Mouse (Mus musculus) kidney, embryonic 16.5 days (tissue): ENCODE measurements around the gene Dhrs9. TPM values are rescaled to one million over a fixed set of nuclear protein-coding genes. Genes with fewer than 3 reads are reported as not detected.
A peak's percentile ranks its signal among the peaks of the same experiment; 100 is the strongest.

ENCODE experiments used
- ATAC-seq: fragments of 200-750 bp; cut with Nextera tagmentation; 2 replicates; pipeline ENCODE4 v1.8.0; 2017; ENCODE audit warnings: moderate TSS enrichment; ENCODE audit not compliant: low FRiP score, low TSS enrichment
- H3K27ac ChIP-seq: fragments of 300-500 bp; sonication (generic); 2 replicates; pipeline ENCODE4 v1.5.1; 2014; ENCODE audit warnings: low read length
- H3K27me3 ChIP-seq: fragments of 300-500 bp; sonication (generic); 2 replicates; pipeline ENCODE4 v1.6.1; 2014; ENCODE audit warnings: low read length, control low read depth, mixed read lengths; ENCODE audit not compliant: insufficient read depth
- H3K36me3 ChIP-seq: fragments of 300-500 bp; sonication (generic); 2 replicates; pipeline ENCODE4 v1.6.1; 2014; ENCODE audit warnings: low read length, control low read depth, mixed read lengths; ENCODE audit not compliant: insufficient read depth
- H3K4me1 ChIP-seq: fragments of 300-500 bp; sonication (generic); 2 replicates; pipeline ENCODE4 v1.6.1; 2014; ENCODE audit warnings: low read length, control low read depth, mixed read lengths; ENCODE audit not compliant: insufficient read depth
- H3K4me2 ChIP-seq: fragments of 300-500 bp; sonication (generic); replicated peaks from 2 replicates; pipeline ENCODE4 v1.6.1; 2014; ENCODE audit warnings: low read depth, low read length
- H3K4me3 ChIP-seq: fragments of 300-500 bp; sonication (generic); 2 replicates; pipeline ENCODE4 v1.5.1; 2014; ENCODE audit warnings: mild to moderate bottlenecking, low read length
- H3K9ac ChIP-seq: fragments of 300-500 bp; sonication (generic); replicated peaks from 2 replicates; pipeline ENCODE4 v1.6.1; 2014; ENCODE audit warnings: low read length
- H3K9me3 ChIP-seq: fragments of 300-500 bp; sonication (generic); 2 replicates; pipeline ENCODE4 v1.6.1; 2016; ENCODE audit warnings: low read length, control low read depth
- WGBS: fragments of 180-500 bp; shearing (Covaris S2); extraction: QIAGEN DNeasy Blood & Tissue Kit; methylation state at CpG from one replicate; pipeline ENCODE4 v1.1.7; 2014; 5-methylcytosine and 5-hydroxymethylcytosine counted together
- polyA plus RNA-seq: library from polyadenylated mRNA; unstranded; fragments of >200 nt; fragmentation: Nextera tagmentation; extraction: Ambion mirVana; gene quantifications from 2 replicates; pipeline ENCODE4 v1.2.1, GENCODE M21; 2015

Dhrs9 gene
- polyA plus RNA-seq, 1 experiment from 2014 or later, result not detected

GRCm38 (mm10) chr2:69414539-69414938 is 34.3 kb downstream of the Dhrs9 start:
- ATAC-seq, result no peak
- WGBS, result 92% methylated on average over 10 of the region's 10 CpGs
- H3K27ac ChIP-seq, result no peak overlapping the region
- peaks cover 6% of the 10 kb centered on the region; the same call in 1 of the 2 replicates for H3K4me1 ChIP-seq
- no peaks in the 10 kb centered on the region for H3K27me3 ChIP-seq
- H3K9me3 ChIP-seq, result no peaks in the 10 kb centered on the region
- H3K4me2 ChIP-seq, result no peak overlapping the region
- no peak overlapping the region for H3K4me3 ChIP-seq
- no peaks in the 10 kb centered on the region for H3K36me3 ChIP-seq
- no peak overlapping the region for H3K9ac ChIP-seq

DNA sequence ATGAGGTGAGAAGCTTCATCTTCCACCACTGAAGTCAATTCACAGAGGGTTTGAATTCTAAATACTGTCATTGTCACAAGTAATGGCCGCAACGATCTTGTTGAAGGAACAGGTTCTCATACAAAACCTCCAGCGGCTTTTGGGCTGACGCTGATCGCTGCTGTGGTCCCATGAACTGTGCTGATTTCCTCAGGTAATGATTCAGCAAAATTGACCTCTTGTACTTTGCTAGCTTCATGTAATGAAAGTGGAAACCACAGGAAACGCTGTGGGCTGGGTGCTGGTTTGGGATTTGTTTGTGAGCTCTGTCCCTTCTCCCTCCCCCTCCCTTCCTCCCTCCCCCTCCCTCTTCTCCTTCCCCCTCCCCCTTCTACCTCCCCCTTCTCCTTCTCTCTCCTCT is 34.8 kb downstream of the Dhrs9 start:
- H3K4me1 ChIP-seq, result peaks cover 6% of the 10 kb centered on the region; the same call in 1 of the 2 replicates
- H3K27ac ChIP-seq, result no peak overlapping the region
- H3K4me3 ChIP-seq, result no peak overlapping the region
- H3K27me3 ChIP-seq, result no peaks in the 10 kb centered on the region
- no peak overlapping the region for H3K4me2 ChIP-seq
- no peaks in the 10 kb centered on the region for H3K9me3 ChIP-seq
- WGBS, result 84% methylated on average over 6 of the region's 6 CpGs
- no peaks in the 10 kb centered on the region for H3K36me3 ChIP-seq
- ATAC-seq, result no peak
- H3K9ac ChIP-seq, result no peak overlapping the region

- Histone ChIP-seq H3K4me1 (peaks cover 6% of the 10 kb centered on the region; the same call in 1 of the 2 replicates), H3K27me3 (no peaks in the 10 kb centered on the region), H3K4me3 (no peak overlapping the region), H3K9me3 (no peaks in the 10 kb centered on the region), H3K9ac (no peak overlapping the region), H3K36me3 (no peaks in the 10 kb centered on the region), H3K4me2 (no peak overlapping the region), H3K27ac (no peak overlapping the region)
- no peak for ATAC-seq
- WGBS, result 22% methylated on average over 11 of the region's 11 CpGs
Observed at GRCm38 (mm10) chr2:69418294-69418881, 38.1 kb downstream of the Dhrs9 start.

DNA sequence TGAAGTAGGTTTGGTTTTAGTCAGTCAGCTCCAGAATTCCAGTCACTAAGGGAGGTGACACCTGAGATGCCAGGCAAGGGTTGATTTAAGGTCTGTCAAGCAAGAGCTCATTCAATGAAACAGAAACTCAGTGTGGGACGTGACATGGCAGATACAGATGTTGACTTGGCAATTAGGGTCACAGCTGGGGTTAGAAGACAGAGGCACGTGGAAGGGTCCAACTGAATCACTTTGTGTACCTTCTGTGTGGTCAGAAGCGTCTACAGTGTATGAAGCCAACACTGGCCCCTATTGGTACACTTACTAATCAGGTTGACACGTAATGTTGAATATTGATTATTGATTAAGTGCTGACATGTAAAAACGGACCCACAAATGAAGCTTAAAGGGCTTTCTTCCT is 44.6 kb downstream of the Dhrs9 start:
- ATAC-seq, result no peak
- 51% methylated on average over 5 of the region's 5 CpGs for WGBS
- Histone ChIP-seq H3K9me3 (no peaks in the 10 kb centered on the region), H3K36me3 (no peaks in the 10 kb centered on the region), H3K4me1 (no peaks in the 10 kb centered on the region), H3K27me3 (no peaks in the 10 kb centered on the region), H3K4me2 (no peak overlapping the region), H3K4me3 (no peak overlapping the region), H3K27ac (no peak overlapping the region), H3K9ac (no peak overlapping the region)

GRCm38 (mm10) chr2:69426081-69426480 is 45.8 kb downstream of the Dhrs9 start:
- Histone ChIP-seq H3K4me2 (no peak overlapping the region), H3K9me3 (no peaks in the 10 kb centered on the region), H3K4me3 (no peak overlapping the region), H3K4me1 (no peaks in the 10 kb centered on the region), H3K27me3 (no peaks in the 10 kb centered on the region), H3K27ac (no peak overlapping the region), H3K36me3 (no peaks in the 10 kb centered on the region), H3K9ac (no peak overlapping the region)
- no peak for ATAC-seq
- 88% methylated on average over 1 of the region's 1 CpGs for WGBS

DNA sequence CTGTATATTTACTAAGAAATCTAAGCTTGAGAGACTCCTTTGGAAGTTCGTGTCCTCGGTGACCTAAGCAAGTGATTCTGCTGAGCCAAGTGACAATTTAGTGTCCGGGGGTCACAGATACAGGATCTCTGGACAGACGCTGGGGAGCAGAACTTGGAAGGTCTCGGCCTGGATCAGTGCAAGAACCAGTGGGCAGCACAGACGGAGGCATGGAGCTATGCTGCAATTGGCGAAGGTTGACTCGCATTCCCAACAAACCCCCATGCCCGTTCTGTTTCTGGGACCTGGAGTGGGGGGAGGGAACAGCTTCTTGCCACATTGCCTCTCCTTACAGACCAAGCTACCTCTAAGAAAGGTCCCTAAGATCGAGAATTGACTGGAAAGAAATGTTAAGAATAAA is 46.9 kb downstream of the Dhrs9 start:
- Histone ChIP-seq H3K4me2 (no peak overlapping the region), H3K27me3 (no peaks in the 10 kb centered on the region), H3K4me1 (no peaks in the 10 kb centered on the region), H3K36me3 (no peaks in the 10 kb centered on the region), H3K9me3 (no peaks in the 10 kb centered on the region), H3K4me3 (no peak overlapping the region), H3K27ac (no peak overlapping the region), H3K9ac (no peak overlapping the region)
- ATAC-seq, result no peak
- WGBS, result 82% methylated on average over 10 of the region's 10 CpGs

GRCm38 (mm10) chr2:69428116-69428515 is 47.9 kb downstream of the Dhrs9 start:
- Histone ChIP-seq H3K27ac (no peak overlapping the region), H3K4me3 (no peak overlapping the region), H3K9ac (no peak overlapping the region), H3K27me3 (no peaks in the 10 kb centered on the region), H3K4me2 (no peak overlapping the region), H3K36me3 (no peaks in the 10 kb centered on the region), H3K4me1 (no peaks in the 10 kb centered on the region), H3K9me3 (no peaks in the 10 kb centered on the region)
- ATAC-seq, result peak; percentile 74; the same call in 1 of the 2 replicates
- 30% methylated on average over 3 of the region's 3 CpGs for WGBS

GRCm38 (mm10) chr2:69441656-69442055 is 61.4 kb downstream of the Dhrs9 start:
- ATAC-seq, result no peak
- Histone ChIP-seq H3K4me3 (no peak overlapping the region), H3K9ac (no peak overlapping the region), H3K27ac (no peak overlapping the region), H3K4me1 (no peaks in the 10 kb centered on the region), H3K9me3 (no peaks in the 10 kb centered on the region), H3K36me3 (0 out of 2 replicates have a peak, but pooled peaks cover 4% of the 10 kb centered on the region), H3K4me2 (no peak overlapping the region), H3K27me3 (no peaks in the 10 kb centered on the region)
- WGBS, result 68% methylated on average over 3 of the region's 3 CpGs

DNA sequence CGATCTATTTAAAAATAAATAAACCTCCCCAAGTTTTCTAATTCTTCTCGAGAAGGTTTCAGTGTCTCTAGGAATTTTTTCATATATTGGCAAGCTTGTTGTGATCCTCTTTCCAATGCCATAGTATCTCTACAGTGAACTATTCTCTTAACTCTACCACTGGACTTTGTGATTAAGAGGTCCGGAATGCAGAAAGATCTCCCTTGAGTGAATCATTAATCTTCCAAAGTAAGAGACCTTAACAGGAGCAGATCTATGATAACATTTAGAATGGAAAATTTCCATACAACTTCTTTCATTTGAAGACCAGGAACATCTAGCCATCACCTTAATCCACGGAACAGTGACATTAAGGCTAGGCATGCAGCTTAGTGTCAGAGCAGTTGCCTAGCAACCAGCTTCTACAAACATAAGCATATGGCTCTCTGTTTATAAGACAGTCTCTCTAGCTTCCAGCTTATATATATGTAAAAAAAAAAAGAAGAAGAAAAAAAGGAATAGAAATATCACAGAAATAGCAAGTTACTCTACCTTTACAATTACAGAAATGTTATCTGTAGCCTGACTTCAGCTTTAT is 65.7 kb downstream of the Dhrs9 start:
- no peaks in the 10 kb centered on the region for H3K4me1 ChIP-seq
- H3K4me2 ChIP-seq, result no peak overlapping the region
- no peak overlapping the region for H3K9ac ChIP-seq
- WGBS, result 59% methylated on average over 4 of the region's 4 CpGs
- no peaks in the 10 kb centered on the region for H3K27me3 ChIP-seq
- H3K4me3 ChIP-seq, result no peak overlapping the region
- H3K9me3 ChIP-seq, result no peaks in the 10 kb centered on the region
- H3K36me3 ChIP-seq, result no peaks in the 10 kb centered on the region
- no peak overlapping the region for H3K27ac ChIP-seq
- 0 out of 2 replicates have a peak, but pooled peaks have one; percentile 49 for ATAC-seq

DNA sequence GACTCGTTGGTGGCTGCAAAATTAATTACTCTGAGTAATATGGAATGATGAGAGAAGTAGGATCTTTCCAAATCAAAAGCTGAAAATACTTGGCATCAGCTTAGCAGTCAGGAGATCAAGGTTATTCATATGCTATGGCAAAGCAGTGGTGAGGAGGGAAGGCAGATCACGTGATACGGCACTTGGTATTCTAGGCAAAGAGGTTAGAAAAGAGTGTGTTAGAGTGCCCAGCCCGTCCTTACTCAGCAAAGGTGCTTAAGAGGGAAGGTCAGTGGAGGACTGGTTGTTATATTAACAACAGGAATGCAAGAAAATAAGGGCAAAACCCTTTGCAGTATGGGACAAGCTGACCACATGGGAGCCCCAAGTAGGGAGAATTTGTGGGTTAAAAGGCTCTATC is 68.3 kb downstream of the Dhrs9 start:
- Histone ChIP-seq H3K36me3 (no peaks in the 10 kb centered on the region), H3K4me1 (no peaks in the 10 kb centered on the region), H3K4me3 (no peak overlapping the region), H3K9me3 (no peaks in the 10 kb centered on the region), H3K27me3 (no peaks in the 10 kb centered on the region), H3K4me2 (no peak overlapping the region), H3K27ac (no peak overlapping the region), H3K9ac (no peak overlapping the region)
- no peak for ATAC-seq
- 80% methylated on average over 4 of the region's 4 CpGs for WGBS
